Mouse (Mus musculus): ENCODE measurements around the gene Arrdc5. TPM values are rescaled to one million over a fixed set of nuclear protein-coding genes. Genes with fewer than 3 reads are reported as not detected.

Gene Arrdc5
- polyA plus RNA-seq, 1 experiment, result not detected

GRCm38 (mm10) chr17:56251136-56251829 lies 48.8 kb downstream of the Arrdc5 start:
- Histone ChIP-seq H3K4me2 (ENCODE audit: low read depth) (no peak overlapping the region), H3K4me3 (no peak overlapping the region), H3K27me3 (ENCODE audit: control insufficient read depth, insufficient read depth, insufficient read length) (peaks cover 22% of the 10 kb centered on the region), H3K79me2 (ENCODE audit: control insufficient read depth, insufficient read depth) (no peaks in the 10 kb centered on the region), H3K36me3 (ENCODE audit: control insufficient read depth, insufficient read depth) (no peaks in the 10 kb centered on the region), H3ac (ENCODE audit: control insufficient read depth, insufficient read length) (no peak overlapping the region)
- TF ChIP-seq POLR2A (IDR thresholded peaks at IDR 0.05; ENCODE audit: insufficient read length, low read depth) (no peak), TCF12 (IDR thresholded peaks at IDR 0.05; ENCODE audit: insufficient read depth, poor library complexity, severe bottlenecking) (no peak), SRF (IDR thresholded peaks at IDR 0.05; ENCODE audit: control insufficient read depth, insufficient read length, low read depth) (no peak), E2F4 (IDR thresholded peaks at IDR 0.05; ENCODE audit: insufficient read depth) (no peak), REST (IDR thresholded peaks at IDR 0.05; ENCODE audit: insufficient read depth, insufficient read length) (no peak), CEBPB (IDR thresholded peaks at IDR 0.05; ENCODE audit: insufficient read depth, poor library complexity, severe bottlenecking) (no peak), TCF3 (IDR thresholded peaks at IDR 0.05; ENCODE audit: insufficient read length, low read depth) (no peak)

GRCm38 (mm10) chr17:56245608-56246007 lies 54.5 kb downstream of the Arrdc5 start:
- H3K27me3 ChIP-seq (ENCODE audit: control insufficient read depth, insufficient read depth, insufficient read length), result peaks cover 22% of the 10 kb centered on the region
- no peaks in the 10 kb centered on the region for H3K36me3 ChIP-seq (ENCODE audit: control insufficient read depth, insufficient read depth)
- no peak overlapping the region for H3ac ChIP-seq (ENCODE audit: control insufficient read depth, insufficient read length)
- TF ChIP-seq REST (IDR thresholded peaks at IDR 0.05; ENCODE audit: insufficient read depth, insufficient read length), result no peak
- TF ChIP-seq MAX (IDR thresholded peaks at IDR 0.05; ENCODE audit: low read depth), result no peak
- TF ChIP-seq E2F4 (IDR thresholded peaks at IDR 0.05; ENCODE audit: insufficient read depth), result no peak
- TF ChIP-seq POLR2AphosphoS2 (IDR thresholded peaks at IDR 0.05; ENCODE audit: insufficient read length, low read depth), result no peak
- TF ChIP-seq TCF3 (IDR thresholded peaks at IDR 0.05; ENCODE audit: insufficient read length, low read depth), result no peak
- TF ChIP-seq TCF12 (IDR thresholded peaks at IDR 0.05; ENCODE audit: insufficient read depth, poor library complexity, severe bottlenecking), result no peak
- no peak for TF ChIP-seq SRF (IDR thresholded peaks at IDR 0.05; ENCODE audit: control insufficient read depth, insufficient read length, low read depth)
- TF ChIP-seq CEBPB (IDR thresholded peaks at IDR 0.05; ENCODE audit: insufficient read depth, poor library complexity, severe bottlenecking), result no peak
- no peak for TF ChIP-seq MYOD1 (IDR thresholded peaks at IDR 0.05; ENCODE audit: control insufficient read depth in 1 of 3, insufficient read length in 2 of 3, low read depth in 2 of 3)
- no peak for TF ChIP-seq POLR2A (IDR thresholded peaks at IDR 0.05; ENCODE audit: insufficient read length, low read depth)
- no peak for TF ChIP-seq MYOG (IDR thresholded peaks at IDR 0.05; ENCODE audit: control insufficient read depth in 1 of 3, insufficient read depth in 1 of 3, insufficient read length in 2 of 3, low read depth in 2 of 3)
- TF ChIP-seq USF1 (IDR thresholded peaks at IDR 0.05; ENCODE audit: low read depth), result no peak
- no peak overlapping the region for H3K4me2 ChIP-seq (ENCODE audit: low read depth)
- H3K79me2 ChIP-seq (ENCODE audit: control insufficient read depth, insufficient read depth), result no peaks in the 10 kb centered on the region
- H3K4me3 ChIP-seq, result no peak overlapping the region

Other genes starting within 250 kb of the Arrdc5 start
- gene Ubxn6, start 225.3 kb downstream of the Arrdc5 start, polyA plus RNA-seq (2012; fragmentation: generic; extraction: Trizol), result 54.3 TPM
- 56.4 TPM for gene Hdgfl2, start 220.7 kb downstream of the Arrdc5 start, polyA plus RNA-seq (2012; fragmentation: generic; extraction: Trizol)
- 0.30 TPM for gene Plin4, start 190.5 kb downstream of the Arrdc5 start, polyA plus RNA-seq (2012; fragmentation: generic; extraction: Trizol)
- 0.06 TPM for gene Plin5, start 182.7 kb downstream of the Arrdc5 start, polyA plus RNA-seq (2012; fragmentation: generic; extraction: Trizol)
- 0.04 TPM for gene Lrg1, start 178.3 kb downstream of the Arrdc5 start, polyA plus RNA-seq (2012; fragmentation: generic; extraction: Trizol)
- 1.4 TPM for gene Sema6b, start 159.9 kb downstream of the Arrdc5 start, polyA plus RNA-seq (2012; fragmentation: generic; extraction: Trizol)
- gene Tnfaip8l1, start 137.8 kb downstream of the Arrdc5 start, polyA plus RNA-seq (2012; fragmentation: generic; extraction: Trizol), result 2.3 TPM
- gene Mydgf, start 116.4 kb downstream of the Arrdc5 start, polyA plus RNA-seq (2012; fragmentation: generic; extraction: Trizol), result 73.9 TPM
- 37.1 TPM for gene Dpp9, start 81.4 kb downstream of the Arrdc5 start, polyA plus RNA-seq (2012; fragmentation: generic; extraction: Trizol)
- gene Fem1a, start 43.5 kb downstream of the Arrdc5 start, polyA plus RNA-seq (2012; fragmentation: generic; extraction: Trizol), result 43.6 TPM
- gene Ticam1, start 23.5 kb downstream of the Arrdc5 start, polyA plus RNA-seq (2012; fragmentation: generic; extraction: Trizol), result 9.1 TPM
- gene Plin3, start 7.4 kb downstream of the Arrdc5 start, polyA plus RNA-seq (2012; fragmentation: generic; extraction: Trizol), result 44.8 TPM
- 18.4 TPM for gene Uhrf1, start 3.0 kb upstream of the Arrdc5 start, polyA plus RNA-seq (2012; fragmentation: generic; extraction: Trizol)
- 31.3 TPM for gene Kdm4b, start 25.8 kb upstream of the Arrdc5 start, polyA plus RNA-seq (2012; fragmentation: generic; extraction: Trizol)
- 116 TPM for gene Ptprs, start 176.2 kb upstream of the Arrdc5 start, polyA plus RNA-seq (2012; fragmentation: generic; extraction: Trizol)
- not detected for gene Znrf4, start 212.1 kb upstream of the Arrdc5 start, polyA plus RNA-seq (2012; fragmentation: generic; extraction: Trizol)